Mouse (Mus musculus): Measurements from ENCODE around the gene Tbc1d2. TPM values are rescaled to one million over a fixed set of nuclear protein-coding genes. Genes with fewer than 3 reads are reported as not detected.

Gene Tbc1d2
- polyA plus RNA-seq, 1 experiment from 2014 or later, result 0.47 TPM

DNA sequence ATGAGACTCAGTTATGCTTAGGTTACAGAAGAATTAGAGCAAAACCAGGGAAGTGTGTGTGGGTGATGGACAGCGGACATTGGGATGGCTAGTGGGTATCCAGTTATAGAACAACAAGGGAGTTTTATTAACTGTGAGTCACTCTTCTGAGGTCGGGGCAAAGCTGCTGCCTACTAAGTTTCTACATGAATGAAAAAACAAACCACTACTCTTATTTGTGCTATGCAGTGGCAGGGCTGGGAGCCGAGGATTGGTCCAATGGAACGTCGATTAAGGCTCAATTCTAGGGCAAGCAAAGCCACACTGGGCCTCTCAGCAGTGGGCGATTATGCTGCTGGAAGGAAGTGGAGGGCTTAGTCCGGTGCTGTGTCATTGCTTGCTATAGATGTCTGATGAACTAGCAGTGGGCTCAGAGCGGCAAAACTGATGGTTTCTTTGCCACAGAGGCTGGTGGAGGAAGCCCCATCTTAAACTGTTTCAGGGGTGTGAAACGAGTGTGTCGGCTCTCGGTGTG, 25.3 kb upstream of the Tbc1d2 start:
- WGBS, result 56% methylated on average over 11 of the region's 11 CpGs
- ATAC-seq (no peak), DNase-seq (ENCODE audit: low spot score) (no peak)
- Histone ChIP-seq H3K4me3 (ENCODE audit: low read depth, low read length) (no peak overlapping the region), H3K36me3 (ENCODE audit: control insufficient read depth, insufficient read depth, low read length) (no peaks in the 10 kb centered on the region), H3K9ac (ENCODE audit: low read length) (no peak overlapping the region), H3K27me3 (replicated peaks; ENCODE audit: control insufficient read depth, insufficient read depth, low read length) (no peaks in the 10 kb centered on the region), H3K27ac (ENCODE audit: low read depth, low read length) (no peak overlapping the region), H3K4me2 (ENCODE audit: low read length) (no peak overlapping the region), H3K9me3 (replicated peaks; ENCODE audit: control insufficient read depth, low read length) (no peaks in the 10 kb centered on the region), H3K4me1 (ENCODE audit: control insufficient read depth, insufficient read depth, low read length) (no peaks in the 10 kb centered on the region)

DNA sequence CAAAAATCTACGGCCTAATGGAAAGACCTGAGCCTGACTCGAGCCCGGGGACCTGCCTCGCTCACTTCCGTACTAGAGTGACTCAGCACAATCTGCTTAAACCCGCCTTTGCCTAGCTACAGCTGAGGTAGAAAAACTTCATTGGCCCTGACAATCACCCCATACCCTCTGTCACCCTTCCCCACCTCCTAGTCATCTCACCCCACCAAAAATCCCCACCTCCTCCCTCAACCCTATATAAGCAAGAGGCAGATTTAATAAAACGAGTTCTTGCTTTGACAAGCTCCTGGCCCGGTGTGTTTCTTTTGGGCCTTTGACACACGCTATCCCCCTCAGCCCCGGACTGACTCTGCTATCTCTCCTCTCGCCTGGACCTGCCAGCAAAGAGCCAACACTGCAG, 18.6 kb upstream of the Tbc1d2 start:
- no peak overlapping the region for H3K4me2 ChIP-seq (ENCODE audit: low read length)
- H3K36me3 ChIP-seq (ENCODE audit: control insufficient read depth, insufficient read depth, low read length), result no peaks in the 10 kb centered on the region
- 74% methylated on average over 11 of the region's 11 CpGs for WGBS
- 0 out of 2 replicates have a peak, but pooled peaks cover 2% of the 10 kb centered on the region for H3K4me1 ChIP-seq (ENCODE audit: control insufficient read depth, insufficient read depth, low read length)
- H3K9me3 ChIP-seq (replicated peaks; ENCODE audit: control insufficient read depth, low read length), result no peaks in the 10 kb centered on the region
- H3K27me3 ChIP-seq (replicated peaks; ENCODE audit: control insufficient read depth, insufficient read depth, low read length), result no peaks in the 10 kb centered on the region
- no peak overlapping the region for H3K27ac ChIP-seq (ENCODE audit: low read depth, low read length)
- no peak for ATAC-seq
- DNase-seq (ENCODE audit: low spot score), result no peak
- H3K4me3 ChIP-seq (ENCODE audit: low read depth, low read length), result no peak overlapping the region
- no peak overlapping the region for H3K9ac ChIP-seq (ENCODE audit: low read length)

DNA sequence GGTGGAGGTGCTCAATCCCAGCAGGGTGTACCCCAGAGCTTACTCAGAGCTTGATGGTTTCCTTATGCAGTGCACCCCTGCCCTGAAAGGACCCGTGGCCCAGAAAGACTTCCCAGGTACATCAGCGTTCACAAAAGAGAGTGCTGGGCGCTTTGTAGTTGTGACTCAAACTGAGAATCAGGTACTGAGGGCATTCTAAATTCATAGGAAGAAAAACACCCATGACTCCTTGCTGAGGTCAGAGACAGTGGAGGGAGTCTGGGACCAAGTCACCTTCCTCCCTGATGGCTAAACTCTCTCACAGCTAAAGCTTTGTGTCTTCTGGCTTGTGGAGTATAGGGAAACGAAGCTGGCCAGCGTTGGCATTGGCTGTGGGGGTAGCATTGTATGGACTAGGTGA, 16.4 kb upstream of the Tbc1d2 start:
- Histone ChIP-seq H3K4me3 (ENCODE audit: low read depth, low read length) (no peak overlapping the region), H3K27me3 (replicated peaks; ENCODE audit: control insufficient read depth, insufficient read depth, low read length) (no peaks in the 10 kb centered on the region), H3K4me1 (ENCODE audit: control insufficient read depth, insufficient read depth, low read length) (0 out of 2 replicates have a peak, but pooled peaks cover 2% of the 10 kb centered on the region), H3K9me3 (replicated peaks; ENCODE audit: control insufficient read depth, low read length) (no peaks in the 10 kb centered on the region), H3K36me3 (ENCODE audit: control insufficient read depth, insufficient read depth, low read length) (no peaks in the 10 kb centered on the region), H3K4me2 (ENCODE audit: low read length) (no peak overlapping the region), H3K9ac (ENCODE audit: low read length) (no peak overlapping the region), H3K27ac (ENCODE audit: low read depth, low read length) (no peak overlapping the region)
- ATAC-seq (no peak), DNase-seq (ENCODE audit: low spot score) (no peak)
- 58% methylated on average over 5 of the region's 5 CpGs for WGBS

DNA sequence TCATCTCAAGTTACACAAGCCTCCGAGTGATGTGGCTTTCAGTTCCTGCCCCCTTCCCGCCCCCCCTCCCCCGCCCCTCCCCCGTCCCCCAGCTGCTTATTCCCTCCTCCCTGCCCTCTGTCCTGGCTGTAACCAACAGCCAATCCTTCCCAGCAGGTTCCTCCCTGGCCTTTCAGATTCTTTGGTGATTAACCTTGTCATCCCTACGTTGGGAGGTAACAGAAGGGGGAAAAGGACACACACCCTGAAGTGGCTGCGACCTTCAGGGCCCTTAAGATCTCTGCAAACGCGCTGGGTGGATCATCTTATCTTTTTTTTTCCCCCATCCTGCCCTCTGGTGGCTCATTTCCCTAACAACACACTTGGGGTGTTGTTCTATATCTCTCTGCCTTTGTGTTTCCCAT, 15.4 kb upstream of the Tbc1d2 start:
- no peak overlapping the region for H3K4me3 ChIP-seq (ENCODE audit: low read depth, low read length)
- ATAC-seq (no peak), DNase-seq (ENCODE audit: low spot score) (peak; percentile 33)
- 6% methylated on average over 6 of the region's 8 CpGs for WGBS
- H3K4me1 ChIP-seq (ENCODE audit: control insufficient read depth, insufficient read depth, low read length), result 0 out of 2 replicates have a peak, but pooled peaks cover 2% of the 10 kb centered on the region
- H3K27me3 ChIP-seq (replicated peaks; ENCODE audit: control insufficient read depth, insufficient read depth, low read length), result 0 out of 2 replicates have a peak, but pooled peaks cover 1% of the 10 kb centered on the region
- no peaks in the 10 kb centered on the region for H3K36me3 ChIP-seq (ENCODE audit: control insufficient read depth, insufficient read depth, low read length)
- no peak overlapping the region for H3K27ac ChIP-seq (ENCODE audit: low read depth, low read length)
- H3K9ac ChIP-seq (ENCODE audit: low read length), result no peak overlapping the region
- H3K9me3 ChIP-seq (replicated peaks; ENCODE audit: control insufficient read depth, low read length), result no peaks in the 10 kb centered on the region
- H3K4me2 ChIP-seq (ENCODE audit: low read length), result no peak overlapping the region

DNA sequence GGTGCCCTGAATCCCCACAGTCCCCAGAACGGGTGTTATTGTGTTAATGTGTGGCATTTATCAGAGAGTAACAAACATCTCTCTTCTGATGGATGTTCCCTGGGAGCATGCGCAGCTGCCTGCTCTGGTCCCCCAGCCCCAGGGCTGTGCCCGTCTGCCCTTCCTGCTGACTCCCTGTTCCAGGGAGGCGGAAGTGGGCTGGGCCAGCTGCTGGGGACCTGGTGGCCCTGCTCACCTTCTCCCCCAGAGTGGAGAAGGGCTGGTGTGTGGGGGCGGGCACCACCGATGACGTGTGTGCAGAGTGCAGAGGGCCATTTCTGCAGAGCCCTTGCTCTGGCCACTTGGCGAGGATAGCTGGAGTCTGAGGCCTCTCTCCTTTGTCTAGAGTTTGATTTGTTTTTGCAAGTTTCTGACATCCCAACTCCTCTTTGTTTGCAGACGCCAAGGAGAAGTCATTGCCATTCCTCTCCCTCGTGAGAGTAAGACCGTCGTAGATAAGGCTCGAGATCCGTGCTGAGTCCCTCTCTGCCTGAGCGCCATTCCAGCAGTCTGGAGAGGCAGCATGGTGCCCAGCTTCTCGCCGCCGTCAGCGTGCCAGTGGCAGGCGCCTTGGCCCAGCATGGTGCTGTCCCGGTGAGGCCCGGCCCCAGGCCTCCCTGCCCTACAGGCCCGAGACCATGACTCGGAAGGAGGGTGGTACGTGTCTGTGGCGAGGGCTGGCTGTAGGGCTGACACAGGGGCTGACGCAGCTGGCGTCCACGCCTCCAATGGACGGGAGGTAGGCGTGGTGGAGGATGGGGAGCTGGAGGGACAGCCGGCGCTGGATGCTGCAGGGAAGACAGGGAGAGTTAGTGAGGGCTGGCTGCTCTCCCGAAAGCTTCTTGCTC, 14.4 kb upstream of the Tbc1d2 start:
- no peaks in the 10 kb centered on the region for H3K36me3 ChIP-seq (ENCODE audit: control insufficient read depth, insufficient read depth, low read length)
- 0 out of 2 replicates have a peak, but pooled peaks cover 3% of the 10 kb centered on the region for H3K27me3 ChIP-seq (replicated peaks; ENCODE audit: control insufficient read depth, insufficient read depth, low read length)
- H3K27ac ChIP-seq (ENCODE audit: low read depth, low read length), result no peak overlapping the region; the same call in 1 of the 2 replicates
- WGBS, result 4% methylated on average over 34 of the region's 34 CpGs
- H3K4me3 ChIP-seq (ENCODE audit: low read depth, low read length), result peak overlapping the region; percentile 28
- DNase-seq (ENCODE audit: low spot score) (peak; percentile 63), ATAC-seq (peak; percentile 86)
- peak overlapping the region; percentile 61 for H3K4me2 ChIP-seq (ENCODE audit: low read length)
- peak overlapping the region; percentile 54 for H3K9ac ChIP-seq (ENCODE audit: low read length)
- no peaks in the 10 kb centered on the region for H3K9me3 ChIP-seq (replicated peaks; ENCODE audit: control insufficient read depth, low read length)
- H3K4me1 ChIP-seq (ENCODE audit: control insufficient read depth, insufficient read depth, low read length), result 0 out of 2 replicates have a peak, but pooled peaks cover 2% of the 10 kb centered on the region

DNA sequence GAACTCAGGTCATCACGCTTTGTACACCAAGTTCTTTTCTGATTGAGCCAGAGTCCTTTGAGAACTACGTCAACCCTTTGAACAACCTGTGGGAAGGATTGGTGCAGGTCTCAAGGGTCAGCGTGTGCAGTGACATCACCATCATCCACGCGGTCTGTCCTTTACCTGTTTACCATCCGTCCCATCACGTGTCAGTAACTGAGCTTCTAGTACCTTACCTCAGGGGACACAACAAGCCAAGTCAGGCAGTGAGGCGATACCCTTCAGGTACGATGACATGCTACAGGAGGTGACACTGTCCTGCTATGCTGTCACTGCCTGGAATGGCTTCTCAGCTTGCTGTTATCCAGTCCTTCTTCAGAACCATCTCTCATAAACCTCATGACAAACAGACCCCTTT, 11.4 kb upstream of the Tbc1d2 start:
- 72% methylated on average over 9 of the region's 9 CpGs for WGBS
- 0 out of 2 replicates have a peak, but pooled peaks cover 3% of the 10 kb centered on the region for H3K27me3 ChIP-seq (replicated peaks; ENCODE audit: control insufficient read depth, insufficient read depth, low read length)
- no peak overlapping the region for H3K4me2 ChIP-seq (ENCODE audit: low read length)
- ATAC-seq (no peak), DNase-seq (ENCODE audit: low spot score) (no peak)
- H3K9me3 ChIP-seq (replicated peaks; ENCODE audit: control insufficient read depth, low read length), result no peaks in the 10 kb centered on the region
- no peak overlapping the region for H3K9ac ChIP-seq (ENCODE audit: low read length)
- H3K27ac ChIP-seq (ENCODE audit: low read depth, low read length), result no peak overlapping the region
- no peaks in the 10 kb centered on the region for H3K36me3 ChIP-seq (ENCODE audit: control insufficient read depth, insufficient read depth, low read length)
- 0 out of 2 replicates have a peak, but pooled peaks cover 2% of the 10 kb centered on the region for H3K4me1 ChIP-seq (ENCODE audit: control insufficient read depth, insufficient read depth, low read length)
- no peak overlapping the region for H3K4me3 ChIP-seq (ENCODE audit: low read depth, low read length)

DNA sequence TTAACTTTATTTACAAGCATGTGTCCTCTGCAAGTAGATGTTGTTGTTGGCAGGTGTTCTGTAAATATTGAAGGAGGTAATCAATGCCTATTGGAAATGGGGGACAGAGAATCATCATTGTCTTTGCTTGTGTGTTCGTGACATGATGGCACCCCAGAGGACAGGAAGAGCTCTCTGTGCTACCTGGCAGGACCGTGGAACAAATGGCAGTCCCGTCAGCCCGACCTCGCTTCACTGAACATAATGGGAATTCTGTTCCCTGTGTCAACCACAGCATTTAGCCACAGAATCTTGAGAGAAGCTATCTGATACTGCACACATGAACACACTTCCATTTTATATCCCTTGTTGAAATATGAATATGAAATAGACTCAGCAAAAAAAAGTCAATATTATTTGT, 8.9 kb upstream of the Tbc1d2 start:
- H3K4me2 ChIP-seq (ENCODE audit: low read length), result no peak overlapping the region
- 0 out of 2 replicates have a peak, but pooled peaks cover 3% of the 10 kb centered on the region for H3K27me3 ChIP-seq (replicated peaks; ENCODE audit: control insufficient read depth, insufficient read depth, low read length)
- no peaks in the 10 kb centered on the region for H3K9me3 ChIP-seq (replicated peaks; ENCODE audit: control insufficient read depth, low read length)
- ATAC-seq (no peak), DNase-seq (ENCODE audit: low spot score) (no peak)
- H3K4me1 ChIP-seq (ENCODE audit: control insufficient read depth, insufficient read depth, low read length), result no peaks in the 10 kb centered on the region
- no peak overlapping the region for H3K9ac ChIP-seq (ENCODE audit: low read length)
- H3K36me3 ChIP-seq (ENCODE audit: control insufficient read depth, insufficient read depth, low read length), result no peaks in the 10 kb centered on the region
- 74% methylated on average over 5 of the region's 5 CpGs for WGBS
- H3K4me3 ChIP-seq (ENCODE audit: low read depth, low read length), result no peak overlapping the region
- no peak overlapping the region for H3K27ac ChIP-seq (ENCODE audit: low read depth, low read length)

DNA sequence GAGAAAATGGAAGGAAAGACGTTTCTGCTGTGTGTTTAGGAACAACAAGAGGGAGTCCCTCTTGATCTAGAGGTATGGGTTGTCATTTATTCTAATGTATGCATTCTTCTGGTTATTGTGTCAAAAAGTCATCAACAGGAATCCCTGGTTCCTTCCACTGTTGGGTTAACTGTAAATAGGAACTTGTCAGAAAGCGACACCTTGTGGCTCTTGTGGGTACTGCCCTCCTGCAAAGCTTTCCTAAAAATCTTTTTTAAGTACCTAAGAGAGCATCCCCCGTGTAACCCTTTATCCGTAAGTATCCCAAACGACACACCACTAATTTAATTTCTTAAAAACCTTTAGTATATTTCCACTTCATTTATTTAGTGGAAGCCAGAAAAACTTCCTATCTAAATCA, 7.1 kb upstream of the Tbc1d2 start:
- Histone ChIP-seq H3K36me3 (ENCODE audit: control insufficient read depth, insufficient read depth, low read length) (no peaks in the 10 kb centered on the region), H3K27ac (ENCODE audit: low read depth, low read length) (no peak overlapping the region), H3K9ac (ENCODE audit: low read length) (no peak overlapping the region), H3K4me2 (ENCODE audit: low read length) (no peak overlapping the region), H3K9me3 (replicated peaks; ENCODE audit: control insufficient read depth, low read length) (no peaks in the 10 kb centered on the region), H3K27me3 (replicated peaks; ENCODE audit: control insufficient read depth, insufficient read depth, low read length) (peaks cover 3% of the 10 kb centered on the region; the same call in 1 of the 2 replicates), H3K4me1 (ENCODE audit: control insufficient read depth, insufficient read depth, low read length) (no peaks in the 10 kb centered on the region), H3K4me3 (ENCODE audit: low read depth, low read length) (no peak overlapping the region)
- DNase-seq (ENCODE audit: low spot score) (peak; percentile 86), ATAC-seq (no peak)
- 11% methylated on average over 5 of the region's 5 CpGs for WGBS

DNA sequence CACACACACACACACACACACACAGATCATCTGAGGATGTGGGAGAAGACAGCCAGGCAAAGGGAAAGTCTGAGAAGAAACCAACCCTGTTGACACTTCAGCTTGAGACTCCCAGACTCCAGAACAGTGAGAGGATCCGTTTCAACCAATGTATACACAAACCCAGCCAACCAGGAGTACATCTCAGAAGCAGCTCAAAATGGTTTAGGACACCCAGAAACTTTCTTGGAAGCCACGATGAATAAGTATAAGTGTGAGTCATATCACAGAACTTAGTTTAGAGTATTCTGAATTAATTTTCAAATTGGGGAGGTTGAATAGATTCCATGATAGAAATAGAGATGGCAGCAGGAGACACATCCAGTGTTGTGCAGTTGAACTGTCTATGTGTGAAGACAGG, 5.9 kb upstream of the Tbc1d2 start:
- ATAC-seq, result no peak
- 79% methylated on average over 2 of the region's 2 CpGs for WGBS
- no peak overlapping the region for H3K27ac ChIP-seq (ENCODE audit: low read depth, low read length)

More for the DNA sequence above, 5.9 kb upstream of the Tbc1d2 start:
- no peaks in the 10 kb centered on the region for H3K9me3 ChIP-seq (replicated peaks; ENCODE audit: control insufficient read depth, low read length)
- no peak overlapping the region for H3K4me3 ChIP-seq (ENCODE audit: low read depth, low read length)
- peaks cover 14% of the 10 kb centered on the region for H3K27me3 ChIP-seq (replicated peaks; ENCODE audit: control insufficient read depth, insufficient read depth, low read length)
- DNase-seq (ENCODE audit: low spot score), result no peak
- no peak overlapping the region for H3K4me2 ChIP-seq (ENCODE audit: low read length)
- no peaks in the 10 kb centered on the region for H3K4me1 ChIP-seq (ENCODE audit: control insufficient read depth, insufficient read depth, low read length)
- no peaks in the 10 kb centered on the region for H3K36me3 ChIP-seq (ENCODE audit: control insufficient read depth, insufficient read depth, low read length)
- no peak overlapping the region for H3K9ac ChIP-seq (ENCODE audit: low read length)

Data from forebrain, embryonic 14.5 days (tissue).